Mouse (Mus musculus): ENCODE data around the gene Fdx1l. TPM values are rescaled to one million over a fixed set of nuclear protein-coding genes. Genes with fewer than 3 reads are reported as not detected.
"Not testable (repeated sequence)": the region's sequence is repeated elsewhere in the genome, so short reads cannot be mapped to it uniquely, and the experiment has no call there.

Fdx1l gene
- polyA plus RNA-seq, 2 experiments from 2014 or later, result 14.3 to 17.2 TPM

- ATAC-seq, result no peak
Observed at GRCm38 (mm10) chr9:21067006-21067684, 6.3 kb downstream of the Fdx1l start, which contains the start of gene Zglp1. TSS of gene Zglp1 (minus strand) at chr9:21067093.

GRCm38 (mm10) chr9:21062928-21063327 lies 10.5 kb downstream of the Fdx1l start:
- no peak for ATAC-seq

DNA sequence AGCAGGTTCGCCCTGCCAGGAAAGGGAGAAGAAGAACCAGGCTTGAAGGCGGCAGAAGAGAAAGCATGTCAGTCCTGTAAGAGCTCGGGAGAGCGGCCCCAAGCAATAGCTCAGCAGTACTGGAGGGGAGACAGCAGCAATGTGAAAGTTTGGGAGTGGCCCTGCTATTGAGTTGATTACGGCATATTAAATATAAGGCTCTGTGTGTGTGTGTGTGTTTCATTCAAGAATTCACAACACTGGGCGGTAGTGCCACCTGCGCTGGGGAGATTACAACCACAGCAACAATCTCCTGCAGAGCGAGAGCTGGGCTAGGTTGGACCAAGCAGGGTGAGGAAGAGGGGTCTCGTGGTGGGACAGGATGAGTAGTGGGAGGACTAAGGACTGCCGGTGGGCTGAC lies 21.8 kb downstream of the Fdx1l start:
- no peak for ATAC-seq

- ATAC-seq, result no peak
Observed at GRCm38 (mm10) chr9:21045235-21045634, 28.2 kb downstream of the Fdx1l start.

DNA sequence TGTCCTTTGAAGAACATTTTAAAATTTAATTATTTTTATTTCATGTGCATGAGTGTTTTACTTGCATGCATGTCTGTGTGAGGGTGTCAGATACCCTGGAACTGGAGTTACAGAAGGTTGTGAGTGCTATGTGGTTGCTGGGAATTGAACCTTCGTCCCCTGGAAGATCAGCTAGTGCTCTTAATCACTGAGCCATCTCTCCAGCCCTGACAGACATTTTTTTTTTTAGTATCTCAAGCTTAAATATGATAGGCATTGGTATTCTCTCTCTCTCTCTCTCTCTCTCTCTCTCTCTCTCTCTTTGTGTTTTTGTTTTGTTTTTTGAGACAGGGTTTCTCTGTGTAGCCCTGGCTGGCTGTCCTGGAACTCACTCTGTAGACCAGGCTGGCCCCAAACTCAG lies 28.6 kb downstream of the Fdx1l start:
- ATAC-seq, result not testable (repeated sequence)

DNA sequence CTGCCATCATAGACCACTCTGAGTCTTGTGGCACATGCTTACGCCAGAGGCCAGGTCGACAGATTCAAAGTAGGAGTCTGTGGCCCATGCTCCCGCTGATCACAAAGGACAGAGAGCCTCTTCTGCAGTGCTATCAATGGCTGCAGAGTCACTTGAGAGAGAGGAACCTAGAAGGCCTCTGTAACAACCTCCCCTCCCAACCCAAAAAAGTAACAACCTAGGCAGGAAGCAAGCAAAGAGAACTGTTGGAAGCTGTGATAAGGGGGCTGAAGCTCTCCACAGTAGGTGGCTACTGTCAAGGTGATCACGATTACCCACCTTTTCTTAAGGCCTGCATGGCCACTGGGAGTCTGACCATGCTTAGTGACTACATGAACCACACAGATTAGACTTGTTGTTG lies 29.9 kb downstream of the Fdx1l start:
- no peak for ATAC-seq

DNA sequence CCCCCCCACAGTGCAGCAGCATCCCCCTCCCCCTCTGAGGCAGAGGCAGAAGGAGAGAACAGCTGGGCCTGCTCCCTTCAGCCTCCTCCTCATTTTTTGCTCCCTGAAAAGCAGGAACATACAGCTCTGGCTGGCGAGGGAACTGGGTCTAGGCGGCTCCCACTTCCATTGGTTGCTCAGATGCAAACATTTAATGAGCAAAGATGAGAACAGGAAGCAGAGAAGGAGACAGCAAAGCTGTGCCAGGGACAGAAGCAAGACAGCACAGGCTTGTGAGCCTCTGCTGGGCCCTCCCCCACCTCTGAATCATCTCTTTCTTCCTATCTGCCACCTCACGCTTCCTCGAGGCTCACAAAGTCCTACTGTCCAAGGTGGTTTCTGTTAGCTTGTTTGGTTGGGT lies 32.1 kb downstream of the Fdx1l start:
- ATAC-seq, result no peak

GRCm38 (mm10) chr9:21039779-21040178 lies 33.6 kb downstream of the Fdx1l start:
- no peak for ATAC-seq

- ATAC-seq, result no peak
Observed at GRCm38 (mm10) chr9:21037481-21037891, 35.9 kb downstream of the Fdx1l start.

DNA sequence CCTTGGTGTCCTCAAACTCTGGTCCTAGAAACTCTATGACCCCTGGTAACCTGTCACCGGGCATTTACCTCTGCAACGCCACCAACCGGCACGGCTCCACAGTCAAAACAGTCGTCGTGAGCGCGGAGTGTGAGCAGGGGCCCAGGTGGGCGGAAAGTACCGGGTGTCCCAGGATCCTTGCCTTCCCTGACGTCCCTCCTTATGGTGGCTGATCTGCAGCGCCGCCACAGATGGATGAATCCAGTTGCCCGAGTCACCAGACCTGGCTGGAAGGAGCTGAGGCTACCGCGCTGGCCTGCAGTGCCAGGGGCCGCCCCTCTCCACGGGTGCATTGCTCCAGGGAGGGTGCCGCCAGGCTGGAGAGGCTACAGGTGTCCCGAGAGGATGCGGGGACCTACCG lies 36.7 kb downstream of the Fdx1l start:
- ATAC-seq, result no peak

- ATAC-seq, result no peak
Observed at GRCm38 (mm10) chr9:21036161-21036560, 37.3 kb downstream of the Fdx1l start.

- ATAC-seq, result no peak
Observed at GRCm38 (mm10) chr9:21035586-21035985, 37.8 kb downstream of the Fdx1l start.

DNA sequence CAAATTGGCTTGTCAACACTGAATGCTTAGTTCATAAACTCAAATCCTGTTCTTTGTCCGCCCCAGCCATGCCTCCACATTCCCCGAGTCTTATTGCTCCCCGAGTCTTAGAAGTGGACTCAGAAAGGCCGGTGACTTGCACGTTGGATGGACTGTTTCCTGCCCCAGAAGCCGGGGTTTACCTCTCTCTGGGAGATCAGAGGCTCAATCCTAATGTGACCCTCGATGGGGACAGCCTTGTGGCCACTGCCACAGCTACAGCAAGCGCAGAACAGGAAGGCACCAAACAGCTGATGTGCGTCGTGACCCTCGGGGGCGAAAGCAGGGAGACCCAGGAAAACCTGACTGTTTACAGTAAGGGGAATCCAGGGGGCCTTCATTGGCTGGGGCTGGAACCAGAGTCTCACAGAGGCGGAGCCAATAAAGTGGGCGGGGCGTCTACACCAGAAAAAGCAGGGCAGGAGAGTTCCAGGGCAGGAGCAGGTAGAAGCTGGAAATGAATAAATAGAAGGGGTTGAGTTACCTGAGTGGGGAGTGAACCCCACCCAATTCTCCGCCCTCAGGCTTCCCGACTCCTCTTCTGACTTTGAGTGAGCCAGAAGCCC lies 38.8 kb downstream of the Fdx1l start:
- ATAC-seq, result no peak

- peak; percentile 37 for ATAC-seq
Observed at GRCm38 (mm10) chr9:21033136-21033535, 40.3 kb downstream of the Fdx1l start.

DNA sequence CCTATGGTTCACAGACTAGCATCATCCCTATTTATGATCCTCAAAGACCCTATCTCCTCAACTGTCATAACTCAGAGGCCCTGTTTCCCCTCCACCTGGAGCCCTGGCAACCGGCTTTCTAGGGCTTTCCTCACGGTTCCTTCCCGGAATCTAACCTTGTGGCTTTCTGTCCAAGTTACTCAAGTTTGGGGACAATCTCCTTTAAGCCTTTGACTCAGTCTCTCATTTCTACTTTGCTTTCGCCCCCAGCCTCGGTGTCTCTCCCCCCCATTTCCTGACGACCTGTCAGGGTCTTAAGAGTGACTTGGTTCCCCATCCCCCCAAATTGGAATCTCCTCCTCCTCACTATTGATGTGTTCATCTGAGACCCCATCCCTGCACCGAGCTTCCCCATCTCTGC lies 40.9 kb downstream of the Fdx1l start:
- no peak for ATAC-seq

DNA sequence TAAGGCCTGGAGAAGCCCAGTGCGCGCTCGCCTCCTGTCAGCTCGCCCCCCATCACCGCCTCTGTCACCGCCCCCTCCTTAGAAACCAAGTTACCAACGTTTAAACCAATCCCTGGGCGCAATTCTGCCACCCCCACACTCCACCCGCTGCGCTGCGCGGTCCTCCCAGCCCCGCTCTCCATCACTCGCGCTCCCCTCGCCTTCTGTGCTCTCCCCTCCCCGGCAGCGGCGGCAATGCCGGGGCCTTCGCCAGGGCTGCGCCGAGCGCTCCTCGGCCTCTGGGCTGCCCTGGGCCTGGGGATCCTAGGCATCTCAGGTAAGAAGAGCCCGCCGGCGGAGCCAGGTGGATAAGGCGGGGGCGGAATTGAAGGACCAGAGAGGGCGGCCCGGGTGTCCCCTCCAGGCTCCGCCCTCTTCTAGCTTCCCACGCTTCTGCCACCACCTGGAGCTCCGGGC lies 41.5 kb downstream of the Fdx1l start, which contains the start of gene Icam5:
Icam5 (plus strand) TSS at position 178 of the 456 bp plus-strand sequence.
- ATAC-seq, result no peak

GRCm38 (mm10) chr9:21031251-21031895 lies 42.0 kb downstream of the Fdx1l start:
- peak; percentile 30 for ATAC-seq

GRCm38 (mm10) chr9:21030781-21031250 lies 42.6 kb downstream of the Fdx1l start:
- ATAC-seq, result peak; percentile 67

- ATAC-seq, result no peak
Observed at GRCm38 (mm10) chr9:21030055-21030600, 43.3 kb downstream of the Fdx1l start.

DNA sequence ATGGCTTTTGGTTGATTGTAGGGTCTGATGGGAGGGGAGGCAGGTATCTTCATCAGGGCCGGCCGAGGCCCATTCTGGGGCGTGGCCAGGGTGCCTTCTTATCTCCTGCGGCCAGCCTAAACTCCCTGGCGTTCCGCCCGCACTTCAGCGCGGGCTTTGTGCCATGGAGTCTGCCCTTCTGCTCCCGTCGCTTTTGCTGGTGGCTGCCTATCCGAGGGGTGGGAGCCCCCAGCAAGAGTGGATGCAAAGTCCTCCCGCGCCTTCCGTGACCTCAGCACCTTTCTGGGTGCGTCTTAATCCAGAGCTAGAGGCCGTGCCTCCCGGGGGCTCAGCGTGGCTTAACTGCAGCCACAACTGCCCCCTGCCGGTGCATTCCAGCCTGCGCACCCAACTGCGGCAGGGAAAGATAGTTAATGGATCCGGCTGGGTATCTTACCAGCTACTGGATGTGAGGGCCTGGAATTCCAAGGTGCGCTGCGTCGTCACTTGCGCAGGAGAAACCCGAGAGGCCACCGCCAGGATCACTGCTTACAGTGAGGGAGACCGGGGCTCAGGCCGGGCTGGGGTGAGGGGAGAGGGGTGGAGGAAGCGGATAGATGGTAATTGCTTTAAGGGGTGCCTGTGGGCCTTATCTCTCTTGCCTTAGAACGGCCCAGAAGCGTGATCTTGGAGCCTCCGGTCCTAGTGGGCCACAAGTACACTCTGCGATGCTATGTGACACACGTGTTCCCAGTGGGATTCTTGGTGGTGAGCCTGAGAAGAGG lies 43.9 kb downstream of the Fdx1l start, which contains the start of gene Icam4:
Icam4 (plus strand) TSS at position 83 of the 764 bp plus-strand sequence.
- no peak for ATAC-seq

GRCm38 (mm10) chr9:21028560-21029110 lies 44.8 kb downstream of the Fdx1l start:
- no peak for ATAC-seq

GRCm38 (mm10) chr9:21027774-21028290 lies 45.6 kb downstream of the Fdx1l start:
- ATAC-seq, result no peak

Measured in activated CD4-positive, CD25-positive, alpha-beta regulatory T cell, adult 4 months (primary cell).